Mouse (Mus musculus) cerebellum, adult 11-12 months (tissue): ENCODE data around the gene Lipa.

Source experiments
- DNase-seq: peaks from one replicate; pipeline ENCODE4 v3.0.0; 2022

Lipa gene

GRCm38 (mm10) chr19:34461451-34462019 is 65.7 kb downstream of the Lipa start:
- DNase-seq, result no peak

GRCm38 (mm10) chr19:34450784-34451370 is 76.4 kb downstream of the Lipa start:
- DNase-seq, result no peak

- no peak for DNase-seq
These were observed 78.4 kb downstream of the Lipa start for GRCm38 (mm10) chr19:34448851-34449250.

- no peak for DNase-seq
These were observed 81.8 kb downstream of the Lipa start for GRCm38 (mm10) chr19:34445410-34446012.

GRCm38 (mm10) chr19:34444785-34445184 is 82.5 kb downstream of the Lipa start:
- DNase-seq, result no peak
